Mouse (Mus musculus): ENCODE results near the gene 1300017J02Rik.
"Not testable (repeated sequence)": the region's sequence is repeated elsewhere in the genome, so short reads cannot be mapped to it uniquely, and the experiment has no call there.

1300017J02Rik gene

GRCm38 (mm10) chr9:103304927-103305326 is at the start of gene 1300017J02Rik, which contains the start of gene Topbp1:
1300017J02Rik (minus strand) TSS chr9:103305082.
Topbp1 (plus strand) TSS chr9:103305215.
- DNase-seq (ENCODE audit: low read depth, low spot score): peak; percentile 93

- not testable (repeated sequence) for DNase-seq (ENCODE audit: low read depth, low spot score)
Measured at GRCm38 (mm10) chr9:103353500-103354260, 48.8 kb upstream of the 1300017J02Rik start.

- DNase-seq (ENCODE audit: low read depth, low spot score): no peak
Measured at GRCm38 (mm10) chr9:103348791-103349190, 43.9 kb upstream of the 1300017J02Rik start.

GRCm38 (mm10) chr9:103347996-103348490 is 43.2 kb upstream of the 1300017J02Rik start:
- DNase-seq (ENCODE audit: low read depth, low spot score): no peak

- no peak for DNase-seq (ENCODE audit: low read depth, low spot score)
Measured at GRCm38 (mm10) chr9:103347045-103347444, 42.2 kb upstream of the 1300017J02Rik start.

GRCm38 (mm10) chr9:103336912-103337311 is 32.0 kb upstream of the 1300017J02Rik start:
- DNase-seq (ENCODE audit: low read depth, low spot score): no peak

GRCm38 (mm10) chr9:103332663-103333062 is 27.8 kb upstream of the 1300017J02Rik start:
- no peak for DNase-seq (ENCODE audit: low read depth, low spot score)

- no peak for DNase-seq (ENCODE audit: low read depth, low spot score)
Measured at GRCm38 (mm10) chr9:103326449-103326848, 21.6 kb upstream of the 1300017J02Rik start.

GRCm38 (mm10) chr9:103324678-103325077 is 19.8 kb upstream of the 1300017J02Rik start:
- no peak for DNase-seq (ENCODE audit: low read depth, low spot score)

- no peak for DNase-seq (ENCODE audit: low read depth, low spot score)
Measured at GRCm38 (mm10) chr9:103309832-103310231, 5.0 kb upstream of the 1300017J02Rik start.

GRCm38 (mm10) chr9:103305332-103306041 is 605 bp upstream of the 1300017J02Rik start:
- peak; percentile 51 for DNase-seq (ENCODE audit: low read depth, low spot score)

- DNase-seq (ENCODE audit: low read depth, low spot score): peak; percentile 66
Measured at GRCm38 (mm10) chr9:103302666-103303065, 2.2 kb downstream of the 1300017J02Rik start.

- no peak for DNase-seq (ENCODE audit: low read depth, low spot score)
Measured at GRCm38 (mm10) chr9:103302239-103302638, 2.6 kb downstream of the 1300017J02Rik start.

GRCm38 (mm10) chr9:103301086-103301485 is 3.8 kb downstream of the 1300017J02Rik start:
- DNase-seq (ENCODE audit: low read depth, low spot score): no peak

GRCm38 (mm10) chr9:103294507-103294906 is 10.4 kb downstream of the 1300017J02Rik start:
- DNase-seq (ENCODE audit: low read depth, low spot score): no peak

- DNase-seq (ENCODE audit: low read depth, low spot score): no peak
Measured at GRCm38 (mm10) chr9:103288489-103289180, 16.2 kb downstream of the 1300017J02Rik start.

GRCm38 (mm10) chr9:103287840-103288488 is 16.9 kb downstream of the 1300017J02Rik start:
- no peak for DNase-seq (ENCODE audit: low read depth, low spot score)

GRCm38 (mm10) chr9:103286901-103287422 is 17.9 kb downstream of the 1300017J02Rik start:
- no peak for DNase-seq (ENCODE audit: low read depth, low spot score)

- DNase-seq (ENCODE audit: low read depth, low spot score): no peak
Measured at GRCm38 (mm10) chr9:103286396-103286795, 18.5 kb downstream of the 1300017J02Rik start.

- DNase-seq (ENCODE audit: low read depth, low spot score): peak; percentile 47
Measured at GRCm38 (mm10) chr9:103276876-103277275, 28.0 kb downstream of the 1300017J02Rik start.

GRCm38 (mm10) chr9:103275676-103276075 is 29.2 kb downstream of the 1300017J02Rik start:
- no peak for DNase-seq (ENCODE audit: low read depth, low spot score)
